Mouse (Mus musculus): ENCODE data around the gene Tmem239. TPM values are rescaled to one million over a fixed set of nuclear protein-coding genes. Genes with fewer than 3 reads are reported as not detected.

The Tmem239 gene
- polyA plus RNA-seq, 1 experiment = not detected

DNA sequence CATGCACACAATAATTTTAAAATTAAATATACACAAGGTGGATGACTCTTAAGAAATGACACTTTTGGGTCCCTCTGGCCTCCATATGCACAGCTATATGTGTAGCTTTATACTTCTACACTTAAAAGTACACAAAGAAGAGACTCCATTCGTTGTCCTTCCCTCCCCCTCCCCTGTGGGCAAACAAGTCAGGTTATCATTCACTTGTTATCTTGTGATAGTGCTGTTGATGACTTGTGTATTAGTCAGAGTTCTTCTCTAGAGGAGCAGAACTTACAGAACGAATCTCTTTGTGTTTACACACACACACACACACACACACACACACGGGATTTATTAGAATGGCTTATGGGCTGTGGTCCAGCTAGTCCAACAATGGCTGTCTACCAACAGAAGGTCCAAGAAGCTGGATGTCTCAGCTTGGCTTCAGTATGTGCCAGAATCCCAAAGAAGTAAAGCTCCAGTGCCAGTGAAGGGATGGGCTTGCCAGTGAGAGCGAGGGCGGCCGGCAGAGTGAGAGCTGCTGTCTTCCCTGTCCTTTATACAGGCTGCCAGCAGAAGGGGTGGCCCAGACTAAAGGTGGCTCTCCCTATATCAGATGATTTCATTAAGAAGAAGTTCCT is 48.6 kb downstream of the Tmem239 start:
- peak; percentile 73 for DNase-seq (ENCODE audit: low read depth)
- TF ChIP-seq POLR2A (IDR thresholded peaks at IDR 0.05; ENCODE audit: borderline replicate concordance, extremely low read depth, insufficient read depth, insufficient read length, poor library complexity, severe bottlenecking) = no peak
- no peak for TF ChIP-seq CTCF (IDR thresholded peaks at IDR 0.05; ENCODE audit: borderline replicate concordance, extremely low read depth, insufficient read depth, insufficient read length)

Other genes with a start within 250 kb of the Tmem239 start
- 268 and 420 TPM in 2 replicates for gene Snrpb, start 227.1 kb upstream of the Tmem239 start, polyA plus RNA-seq (2012; rRNA removed)
- gene Tmc2, start 211.3 kb upstream of the Tmem239 start, polyA plus RNA-seq (2012; rRNA removed) = 0.05 TPM in 1 of 2 replicates, not detected in the other
- gene Nop56, start 132.0 kb upstream of the Tmem239 start, polyA plus RNA-seq (2012; rRNA removed) = 213 and 300 TPM in 2 replicates
- gene Idh3b, start 121.9 kb upstream of the Tmem239 start, polyA plus RNA-seq (2012; rRNA removed) = 162 and 203 TPM in 2 replicates
- 24.3 and 24.9 TPM in 2 replicates for gene Ebf4, start 111.3 kb upstream of the Tmem239 start, polyA plus RNA-seq (2012; rRNA removed)
- 15.4 and 24.0 TPM in 2 replicates for gene Cpxm1, start 8.9 kb upstream of the Tmem239 start, polyA plus RNA-seq (2012; rRNA removed)
- gene Gm28372, start 1.2 kb upstream of the Tmem239 start, polyA plus RNA-seq (2012; rRNA removed) = not detected in 2 replicates
- not detected in 2 replicates for gene 1700020A23Rik, start 1.2 kb upstream of the Tmem239 start, polyA plus RNA-seq (2012; rRNA removed)
- 114 and 169 TPM in 2 replicates for gene Vps16, start 17.9 kb downstream of the Tmem239 start, polyA plus RNA-seq (2012; rRNA removed)
- 32.5 and 36.9 TPM in 2 replicates for gene Pced1a, start 18.2 kb downstream of the Tmem239 start, polyA plus RNA-seq (2012; rRNA removed)
- gene Ptpra, start 43.8 kb downstream of the Tmem239 start, polyA plus RNA-seq (2012; rRNA removed) = 119 and 127 TPM in 2 replicates
- 63.1 and 70.8 TPM in 2 replicates for gene Mrps26, start 157.3 kb downstream of the Tmem239 start, polyA plus RNA-seq (2012; rRNA removed)
- 0.19 and 0.61 TPM in 2 replicates for gene Oxt, start 169.7 kb downstream of the Tmem239 start, polyA plus RNA-seq (2012; rRNA removed)
- 3.9 and 7.1 TPM in 2 replicates for gene Avp, start 176.1 kb downstream of the Tmem239 start, polyA plus RNA-seq (2012; rRNA removed)
- 4.6 and 5.6 TPM in 2 replicates for gene Fastkd5, start 223.5 kb downstream of the Tmem239 start, polyA plus RNA-seq (2012; rRNA removed)
- 10.3 and 11.6 TPM in 2 replicates for gene Ubox5, start 223.6 kb downstream of the Tmem239 start, polyA plus RNA-seq (2012; rRNA removed)
- 28.7 and 32.7 TPM in 2 replicates for gene Lzts3, start 236.3 kb downstream of the Tmem239 start, polyA plus RNA-seq (2012; rRNA removed)

All from brain, embryonic 14.5 days (tissue).